Mouse (Mus musculus) lung, adult 2 months (tissue): ENCODE measurements around the gene Ccl20.

Experiments used
- CTCF ChIP-seq: fragments of 200-500 bp; IDR thresholded peaks from 2 replicates; pipeline ENCODE4 v1.5.1; 2011; ENCODE audit warnings: mild to moderate bottlenecking, low read length, control low read depth; ENCODE audit not compliant: insufficient read depth
- POLR2A ChIP-seq: fragments of 200-500 bp; IDR thresholded peaks from 2 replicates; pipeline ENCODE4 v1.6.1; 2011; ENCODE audit warnings: low read depth, mild to moderate bottlenecking, control low read depth, low read length, borderline replicate concordance; ENCODE audit errors: extremely low read depth

DNA sequence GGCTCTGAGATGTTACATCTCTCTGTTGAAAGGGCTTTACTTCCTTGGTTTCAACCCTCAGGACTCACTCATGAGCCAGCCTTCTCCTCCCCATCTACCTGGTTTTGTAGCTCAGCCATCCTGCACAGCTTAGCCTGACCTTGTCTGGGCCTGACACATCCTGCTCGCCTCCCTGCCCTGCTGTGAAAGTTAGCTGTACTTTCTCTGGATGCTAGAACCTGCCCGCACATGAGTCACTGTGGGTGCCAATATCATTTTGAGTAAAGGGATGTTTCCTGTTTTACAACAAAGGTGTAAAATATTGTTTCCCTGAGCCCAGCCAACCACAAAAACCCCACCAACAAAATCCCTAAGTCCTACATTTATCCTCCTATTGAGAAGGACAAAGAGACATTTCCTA, 6.6 kb downstream of the Ccl20 start:
- TF ChIP-seq CTCF (no peak), POLR2A (no peak)
